Comparison of ENCODE assay signal across 17 mouse cellular contexts in genomic region chr4:140981605-140982004, GRCm38 (mm10). TPM values are rescaled to one million over a fixed set of nuclear protein-coding genes. Genes with fewer than 3 reads are reported as not detected.
DNase-seq lines count a peak whose midpoint lies in the region; ATAC-seq and TF ChIP-seq lines count a peak whose summit lies in the region.
"Had no signal": no experiment of that assay in that cellular context is flagged by ENCODE, and none has a peak within 500 bp of the region (broad histone marks: within the 10 kb centered on the region; RNA-seq: fewer than 3 reads in every experiment).

No protein-coding gene starts in this region.

- H3K9me3 ChIP-seq in ES-Bruce4 (replicated peaks; ENCODE audit: control insufficient read depth, insufficient read depth, low read length, poor library complexity, severe bottlenecking), result no peaks in the 10 kb centered on the region
- H3K9me3 ChIP-seq: embryonic facial prominence, embryonic 13.5 days; lung, embryonic 15.5 days; midbrain, embryonic 12.5 days; neural tube, embryonic 13.5 days had no signal

- no peak for TF ChIP-seq EP300 in ES-Bruce4 (IDR thresholded peaks at IDR 0.05; ENCODE audit: insufficient read depth, low read depth, low read length)

- no peaks in the 10 kb centered on the region for H3K27me3 ChIP-seq in ES-Bruce4 (ENCODE audit: control insufficient read depth, insufficient read depth, low read length, poor library complexity, severe bottlenecking)
- H3K27me3 ChIP-seq: embryonic facial prominence, embryonic 13.5 days; lung, embryonic 15.5 days; neural tube, embryonic 13.5 days had no signal

- no peak overlapping the region for H3K9ac ChIP-seq in ES-Bruce4 (ENCODE audit: low read depth, poor library complexity, severe bottlenecking)
- H3K9ac ChIP-seq: embryonic facial prominence, embryonic 13.5 days; lung, embryonic 15.5 days; midbrain, embryonic 12.5 days; neural tube, embryonic 13.5 days had no signal

- ATAC-seq in erythroblast, adult 5-6 weeks (replicated peaks; ENCODE audit: low FRiP score, poor library complexity, severe bottlenecking), result 0 out of 2 replicates have a peak, but pooled peaks have one; percentile 24
- no peak for ATAC-seq in cerebellum, adult (ENCODE audit: insufficient number of reproducible peaks, low FRiP score, low TSS enrichment)
- ATAC-seq: forebrain, embryonic 16.5 days had no signal

- no peak for DNase-seq in layer of hippocampus, adult 2 months (ENCODE audit: low spot score in 2 of 2)
- no peak for DNase-seq in layer of hippocampus, postnatal 25 days (ENCODE audit: extremely low spot score in 1 of 2, low spot score in 1 of 2)
- DNase-seq in B cell, adult 2 months, result peak; percentile 42
- DNase-seq in embryo, embryonic 9.5 days (ENCODE audit: extremely low spot score), result no peak
- no peak for DNase-seq in ovary, postnatal 36 days (ENCODE audit: low spot score)
- DNase-seq: cerebellum, adult 18-20 months; heart, adult 18-20 months; right cerebral cortex, postnatal 14 days had no signal

- no peak overlapping the region for H3K27ac ChIP-seq in layer of hippocampus, adult 2 months
- H3K27ac ChIP-seq in ES-Bruce4 (ENCODE audit: insufficient read depth, low read length), result no peak overlapping the region
- H3K27ac ChIP-seq: embryonic facial prominence, embryonic 13.5 days; lung, embryonic 15.5 days; midbrain, embryonic 12.5 days; neural tube, embryonic 13.5 days had no signal

- peaks cover 8% of the 10 kb centered on the region; the same call in 1 of the 2 replicates for H3K36me3 ChIP-seq in ES-Bruce4 (ENCODE audit: control insufficient read depth, insufficient read depth, low read length, poor library complexity, severe bottlenecking)

- H3K4me3 ChIP-seq in layer of hippocampus, adult 2 months, result no peak overlapping the region
- H3K4me3 ChIP-seq in ES-Bruce4 (ENCODE audit: low read depth, low read length), result no peak overlapping the region
- H3K4me3 ChIP-seq: embryonic facial prominence, embryonic 13.5 days; lung, embryonic 15.5 days; midbrain, embryonic 12.5 days; neural tube, embryonic 13.5 days had no signal

- H3K4me1 ChIP-seq in ES-Bruce4 (ENCODE audit: control insufficient read depth, insufficient read depth, low read length), result no peaks in the 10 kb centered on the region

- TF ChIP-seq CTCF in layer of hippocampus, adult 2 months (conservative IDR thresholded peaks at IDR 0.05), result peak; percentile 73
- TF ChIP-seq CTCF in ES-Bruce4 (IDR thresholded peaks at IDR 0.05; ENCODE audit: low read depth, low read length), result peak; percentile 73

- TF ChIP-seq POLR2A in ES-Bruce4 (IDR thresholded peaks at IDR 0.05; ENCODE audit: insufficient read depth, low read length), result no peak

RNA-seq across cellular contexts. Expression of gene Atp13a2, which starts 5.1 kb away (rescaled TPM):
- total RNA-seq in layer of hippocampus, adult 2 months (2021), result 100 to 1,000 TPM; 155 to 162 TPM
- total RNA-seq in layer of hippocampus, postnatal 25 days (2021), result 100 to 1,000 TPM; 168 to 172 TPM
- 16.8 and 17.0 TPM in 2 replicates for polyA plus RNA-seq in ES-Bruce4 (2011; ENCODE audit: insufficient read depth, insufficient read length, low read depth, missing spikeins)
- total RNA-seq in erythroblast, adult 5-6 weeks (2015; ENCODE audit: low replicate concordance), result 6.7 and 10.0 TPM in 2 replicates
- 4.9 and 5.9 TPM in 2 replicates for total RNA-seq in erythroblast, adult 5-6 weeks (2017; ENCODE audit: low replicate concordance)

RNA-seq across cellular contexts. Expression of gene Sdhb, which starts 20.6 kb away (rescaled TPM):
- total RNA-seq in layer of hippocampus, adult 2 months (2021), result 100 to 1,000 TPM; 170 to 183 TPM
- 100 to 1,000 TPM; 182 to 190 TPM for total RNA-seq in layer of hippocampus, postnatal 25 days (2021)
- 99.6 and 103 TPM in 2 replicates for polyA plus RNA-seq in ES-Bruce4 (2011; ENCODE audit: insufficient read depth, insufficient read length, low read depth, missing spikeins)
- 46.7 and 50.4 TPM in 2 replicates for total RNA-seq in erythroblast, adult 5-6 weeks (2015; ENCODE audit: low replicate concordance)
- total RNA-seq in erythroblast, adult 5-6 weeks (2017; ENCODE audit: low replicate concordance), result 20.5 and 34.4 TPM in 2 replicates

RNA-seq across cellular contexts. Expression of gene Mfap2, which starts 28.6 kb away (rescaled TPM):
- total RNA-seq in layer of hippocampus, adult 2 months (2021), result 1 to 10 TPM; 4.5 to 6.9 TPM
- 1 to 10 TPM; 5.2 to 5.7 TPM for total RNA-seq in layer of hippocampus, postnatal 25 days (2021)
- polyA plus RNA-seq in ES-Bruce4 (2011; ENCODE audit: insufficient read depth, insufficient read length, low read depth, missing spikeins), result 4.5 and 5.2 TPM in 2 replicates
- total RNA-seq in erythroblast, adult 5-6 weeks (2015; ENCODE audit: low replicate concordance), result not detected in 2 replicates
- total RNA-seq in erythroblast, adult 5-6 weeks (2017; ENCODE audit: low replicate concordance), result not detected in 2 replicates
- total RNA-seq: hematopoietic stem cell, adult 5-6 weeks had no signal

Comparison
In these comparisons a context has a peak if more than half of its experiments do, and no peak if none do; other contexts are left out.
1. DNase-seq: peak in B cell, adult 2 months (2 of 2); none in layer of hippocampus, adult 2 months (0 of 2), layer of hippocampus, postnatal 25 days (0 of 2), embryo, embryonic 9.5 days (single experiment) and ovary, postnatal 36 days (single experiment).
2. RNA of gene Atp13a2, which starts 5.1 kb away (total RNA-seq): 168 to 172 TPM in layer of hippocampus, postnatal 25 days and 155 to 162 TPM in layer of hippocampus, adult 2 months; 4.9 to 10.0 TPM in erythroblast, adult 5-6 weeks; every median in the first group is over 10 times any median in the second.
3. RNA of gene Mfap2, which starts 28.6 kb away (total RNA-seq): 4.5 to 6.9 TPM in layer of hippocampus, adult 2 months and 5.2 to 5.7 TPM in layer of hippocampus, postnatal 25 days; not detected in erythroblast, adult 5-6 weeks; every median in the first group is over 4 times any median in the second.